Mouse (Mus musculus): ENCODE measurements at regions not wholly inside any gene's neighbourhood (a gene's known extent, or its start where the extent isn't known, plus 50 kb on each side); places are given as distances from the start of the nearest gene placed in this dataset.

GRCm38 (mm10) chr2:50744625-50745214 is 404.2 kb downstream of the Rnd3 start:
- no peak for ATAC-seq (ENCODE audit: low FRiP score)
- no peak for DNase-seq (ENCODE audit: low spot score)
- no peak overlapping the region for H3K4me3 ChIP-seq (ENCODE audit: low read depth, low read length)

GRCm38 (mm10) chr2:50743785-50744258 is 405.1 kb downstream of the Rnd3 start:
- Histone ChIP-seq H3K27me3 (ENCODE audit: insufficient read depth, low read length) (no peaks in the 10 kb centered on the region), H3K9me3 (ENCODE audit: low read length) (no peaks in the 10 kb centered on the region), H3K9ac (replicated peaks; ENCODE audit: low read length, poor library complexity, severe bottlenecking) (no peak overlapping the region), H3K36me3 (ENCODE audit: insufficient read depth, low read length) (no peaks in the 10 kb centered on the region), H3K4me3 (ENCODE audit: low read depth, low read length) (no peak overlapping the region), H3K27ac (ENCODE audit: low read depth, low read length) (no peak overlapping the region), H3K4me1 (ENCODE audit: insufficient read depth, low read length) (no peaks in the 10 kb centered on the region), H3K4me2 (ENCODE audit: low read depth, low read length, poor library complexity, severe bottlenecking) (no peak overlapping the region)
- 98% methylated on average over 3 of the region's 3 CpGs for WGBS
- ATAC-seq (ENCODE audit: low FRiP score) (peak; percentile 38; the same call in 1 of the 2 replicates), DNase-seq (ENCODE audit: low spot score) (no peak)
- TF ChIP-seq CTCF (IDR thresholded peaks at IDR 0.05): no peak

More at GRCm38 (mm10) chr2:50744625-50745214, 404.2 kb downstream of the Rnd3 start:
- H3K4me1 ChIP-seq (ENCODE audit: insufficient read depth, low read length): no peaks in the 10 kb centered on the region
- H3K4me2 ChIP-seq (ENCODE audit: low read depth, low read length, poor library complexity, severe bottlenecking): no peak overlapping the region
- no peaks in the 10 kb centered on the region for H3K36me3 ChIP-seq (ENCODE audit: insufficient read depth, low read length)
- TF ChIP-seq CTCF (IDR thresholded peaks at IDR 0.05): no peak
- H3K9me3 ChIP-seq (ENCODE audit: low read length): no peaks in the 10 kb centered on the region
- no peak overlapping the region for H3K9ac ChIP-seq (replicated peaks; ENCODE audit: low read length, poor library complexity, severe bottlenecking)
- H3K27me3 ChIP-seq (ENCODE audit: insufficient read depth, low read length): no peaks in the 10 kb centered on the region
- H3K27ac ChIP-seq (ENCODE audit: low read depth, low read length): no peak overlapping the region
- WGBS: 61% methylated on average over 13 of the region's 13 CpGs

GRCm38 (mm10) chr2:50742421-50742820 is 406.5 kb downstream of the Rnd3 start:
- TF ChIP-seq CTCF (IDR thresholded peaks at IDR 0.05): no peak
- no peak for ATAC-seq (ENCODE audit: low FRiP score)
- Histone ChIP-seq H3K4me3 (ENCODE audit: low read depth, low read length) (no peak overlapping the region), H3K36me3 (ENCODE audit: insufficient read depth, low read length) (no peaks in the 10 kb centered on the region), H3K4me2 (ENCODE audit: low read depth, low read length, poor library complexity, severe bottlenecking) (no peak overlapping the region), H3K27me3 (ENCODE audit: insufficient read depth, low read length) (no peaks in the 10 kb centered on the region), H3K27ac (ENCODE audit: low read depth, low read length) (no peak overlapping the region), H3K4me1 (ENCODE audit: insufficient read depth, low read length) (no peaks in the 10 kb centered on the region; the same call in 1 of the 2 replicates), H3K9ac (replicated peaks; ENCODE audit: low read length, poor library complexity, severe bottlenecking) (no peak overlapping the region), H3K9me3 (ENCODE audit: low read length) (no peaks in the 10 kb centered on the region)
- 77% methylated on average over 2 of the region's 2 CpGs for WGBS
- DNase-seq (ENCODE audit: low spot score): no peak

DNA sequence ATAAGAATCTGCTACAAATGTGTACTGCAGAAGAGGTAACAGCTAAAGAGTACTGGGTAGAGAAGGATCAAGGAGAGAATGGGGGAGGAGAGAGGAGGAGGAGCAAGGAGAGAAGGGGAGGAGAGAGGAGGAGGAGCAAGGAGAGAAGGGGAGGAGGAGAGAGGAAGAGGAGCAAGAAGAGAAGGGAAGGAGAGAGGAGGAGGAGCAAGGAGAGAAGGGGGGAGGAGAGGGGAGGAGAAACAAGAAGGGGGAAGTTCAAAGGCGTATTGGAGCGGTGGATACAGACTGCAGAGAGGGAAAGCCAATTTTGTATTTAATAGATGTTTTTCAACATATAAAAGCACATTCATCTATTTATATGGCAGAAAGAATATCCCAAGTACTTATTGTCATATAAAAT is 407.6 kb downstream of the Rnd3 start:
- Histone ChIP-seq H3K4me2 (ENCODE audit: low read depth, low read length, poor library complexity, severe bottlenecking) (no peak overlapping the region), H3K9ac (replicated peaks; ENCODE audit: low read length, poor library complexity, severe bottlenecking) (no peak overlapping the region), H3K4me1 (ENCODE audit: insufficient read depth, low read length) (no peaks in the 10 kb centered on the region; the same call in 1 of the 2 replicates), H3K27me3 (ENCODE audit: insufficient read depth, low read length) (no peaks in the 10 kb centered on the region), H3K9me3 (ENCODE audit: low read length) (no peaks in the 10 kb centered on the region), H3K36me3 (ENCODE audit: insufficient read depth, low read length) (no peaks in the 10 kb centered on the region), H3K4me3 (ENCODE audit: low read depth, low read length) (no peak overlapping the region), H3K27ac (ENCODE audit: low read depth, low read length) (no peak overlapping the region)
- no peak for TF ChIP-seq CTCF (IDR thresholded peaks at IDR 0.05)
- DNase-seq (ENCODE audit: low spot score) (no peak), ATAC-seq (ENCODE audit: low FRiP score) (no peak)
- 78% methylated on average over 2 of the region's 2 CpGs for WGBS

DNA sequence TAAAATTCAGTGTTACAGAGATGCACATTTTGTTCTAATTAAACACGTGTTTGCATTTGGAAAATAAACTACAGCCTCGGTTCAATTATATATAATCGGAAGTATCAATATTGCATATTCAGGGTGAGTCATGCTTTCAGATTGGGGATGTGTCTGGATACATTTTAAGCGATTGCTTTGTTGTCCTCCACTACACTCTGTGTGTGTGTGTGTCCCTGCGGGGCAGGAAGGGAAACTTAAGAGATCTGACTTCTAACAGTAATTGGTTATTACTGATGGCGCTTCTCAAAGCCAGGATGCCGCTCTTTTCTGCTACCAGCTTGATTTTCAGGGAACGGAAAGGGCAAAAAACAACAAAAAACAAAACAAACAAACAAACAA is 409.3 kb downstream of the Rnd3 start:
- H3K4me1 ChIP-seq (ENCODE audit: insufficient read depth, low read length): no peaks in the 10 kb centered on the region; the same call in 1 of the 2 replicates
- no peaks in the 10 kb centered on the region for H3K9me3 ChIP-seq (ENCODE audit: low read length)
- no peak for TF ChIP-seq CTCF (IDR thresholded peaks at IDR 0.05)
- DNase-seq (ENCODE audit: low spot score) (no peak), ATAC-seq (ENCODE audit: low FRiP score) (no peak)
- 55% methylated on average over 8 of the region's 8 CpGs for WGBS
- no peaks in the 10 kb centered on the region for H3K27me3 ChIP-seq (ENCODE audit: insufficient read depth, low read length)
- no peak overlapping the region for H3K9ac ChIP-seq (replicated peaks; ENCODE audit: low read length, poor library complexity, severe bottlenecking)
- no peak overlapping the region for H3K4me2 ChIP-seq (ENCODE audit: low read depth, low read length, poor library complexity, severe bottlenecking)
- no peak overlapping the region for H3K4me3 ChIP-seq (ENCODE audit: low read depth, low read length)
- H3K27ac ChIP-seq (ENCODE audit: low read depth, low read length): no peak overlapping the region
- no peaks in the 10 kb centered on the region for H3K36me3 ChIP-seq (ENCODE audit: insufficient read depth, low read length)

DNA sequence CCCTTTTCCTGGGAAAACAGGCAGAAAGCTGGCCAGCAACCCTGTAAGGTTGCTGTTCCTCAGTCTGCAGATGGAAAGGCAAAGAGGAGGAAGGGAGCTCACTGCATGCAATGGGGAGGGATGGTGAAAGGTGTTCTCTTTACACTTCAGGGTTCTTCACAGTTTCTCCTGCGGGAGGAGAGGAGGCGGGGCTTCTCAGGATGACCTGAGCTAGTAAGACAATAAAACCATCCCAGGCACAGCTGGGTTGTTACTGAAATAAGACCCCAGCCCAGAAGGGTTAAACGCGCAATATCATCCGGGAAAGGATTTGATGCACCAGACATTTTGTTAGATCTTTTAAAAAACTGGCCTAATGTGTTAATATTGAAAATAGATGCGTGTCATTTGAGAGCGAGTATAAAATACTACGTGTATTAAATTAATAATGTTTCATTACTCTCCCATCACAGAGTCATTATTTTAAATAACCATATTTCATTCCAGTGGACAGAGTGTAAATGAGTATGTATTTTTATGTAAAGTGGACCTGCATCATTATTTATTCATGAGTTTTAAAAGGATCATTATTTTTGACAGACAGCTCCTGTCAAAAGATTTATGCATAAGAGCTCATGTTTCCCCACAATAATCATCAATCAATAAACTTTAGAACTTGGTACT is 409.8 kb downstream of the Rnd3 start:
- 54% methylated on average over 8 of the region's 8 CpGs for WGBS
- DNase-seq (ENCODE audit: low spot score) (no peak), ATAC-seq (ENCODE audit: low FRiP score) (no peak)
- H3K4me3 ChIP-seq (ENCODE audit: low read depth, low read length): no peak overlapping the region
- H3K27ac ChIP-seq (ENCODE audit: low read depth, low read length): no peak overlapping the region
- TF ChIP-seq CTCF (IDR thresholded peaks at IDR 0.05): no peak
- no peak overlapping the region for H3K4me2 ChIP-seq (ENCODE audit: low read depth, low read length, poor library complexity, severe bottlenecking)
- H3K4me1 ChIP-seq (ENCODE audit: insufficient read depth, low read length): no peaks in the 10 kb centered on the region; the same call in 1 of the 2 replicates
- no peaks in the 10 kb centered on the region for H3K9me3 ChIP-seq (ENCODE audit: low read length)
- H3K36me3 ChIP-seq (ENCODE audit: insufficient read depth, low read length): no peaks in the 10 kb centered on the region
- no peaks in the 10 kb centered on the region for H3K27me3 ChIP-seq (ENCODE audit: insufficient read depth, low read length)
- H3K9ac ChIP-seq (replicated peaks; ENCODE audit: low read length, poor library complexity, severe bottlenecking): no peak overlapping the region

All from midbrain, postnatal 0 days (tissue).